Mouse (Mus musculus) gastrocnemius, postnatal 36 days (tissue): ENCODE measurements around the gene Pdzrn4. TPM values are rescaled to one million over a fixed set of nuclear protein-coding genes. Genes with fewer than 3 reads are reported as not detected.

Source experiments
- DNase-seq, 2 experiments: peaks; one replicate each; pipeline ENCODE4 v3.0.0; 2022
- intact Hi-C: fragments of 180-260 bp; cut with DNase I; formaldehyde crosslinking; loops from one replicate; pipeline ENCODE4 v1.15.1; 2025
- total RNA-seq, 2 experiments: library from RNA; stranded (reverse); gene quantifications; 2 replicates each; pipeline ENCODE4 v1.2.3; 2021

The Pdzrn4 gene
- total RNA-seq, 2 experiments from 2014 or later = 0.44 to 0.64 TPM

DNA sequence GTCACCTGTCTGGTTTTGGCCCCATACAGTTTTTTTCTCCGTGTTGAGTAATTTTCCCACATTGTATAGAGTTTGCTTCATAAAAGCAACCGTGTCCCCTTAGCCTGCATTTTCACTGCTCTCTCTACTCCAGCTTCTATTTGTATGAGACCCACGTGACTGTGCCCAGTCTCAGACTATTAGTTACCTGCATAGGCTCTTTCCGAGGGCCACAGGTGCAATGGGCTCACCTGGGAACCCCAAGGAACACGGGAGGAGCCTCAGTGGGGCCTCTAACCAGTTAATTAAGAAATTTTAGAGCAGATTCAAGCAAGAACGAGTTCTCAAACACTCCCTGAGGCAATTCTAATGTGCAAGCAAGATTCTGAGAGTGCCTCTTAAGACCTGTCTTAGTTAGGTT, 281.7 kb downstream of the Pdzrn4 start:
- intact Hi-C loops = no loop called here
- DNase-seq = no peak

DNA sequence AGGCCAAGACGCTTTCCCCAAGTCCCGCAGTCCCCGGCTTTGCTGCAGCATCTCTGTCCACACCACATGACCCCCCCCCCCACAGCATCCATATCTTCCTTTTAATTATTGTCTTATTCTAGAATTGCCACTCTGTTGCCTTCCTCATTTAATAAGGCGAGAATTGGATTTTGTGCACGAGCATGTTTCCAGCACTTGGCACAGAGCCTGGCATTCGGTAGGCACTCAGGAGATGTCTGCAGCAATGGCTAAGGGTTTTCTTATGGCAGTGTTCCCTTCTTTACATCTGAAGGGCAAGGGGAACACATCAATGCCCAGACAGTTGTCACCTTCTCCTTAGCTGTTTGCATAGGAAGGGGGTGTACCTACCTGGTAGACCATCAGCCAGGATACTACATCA, 282.9 kb downstream of the Pdzrn4 start:
- no peak for DNase-seq
- intact Hi-C loops = no loop called here

DNA sequence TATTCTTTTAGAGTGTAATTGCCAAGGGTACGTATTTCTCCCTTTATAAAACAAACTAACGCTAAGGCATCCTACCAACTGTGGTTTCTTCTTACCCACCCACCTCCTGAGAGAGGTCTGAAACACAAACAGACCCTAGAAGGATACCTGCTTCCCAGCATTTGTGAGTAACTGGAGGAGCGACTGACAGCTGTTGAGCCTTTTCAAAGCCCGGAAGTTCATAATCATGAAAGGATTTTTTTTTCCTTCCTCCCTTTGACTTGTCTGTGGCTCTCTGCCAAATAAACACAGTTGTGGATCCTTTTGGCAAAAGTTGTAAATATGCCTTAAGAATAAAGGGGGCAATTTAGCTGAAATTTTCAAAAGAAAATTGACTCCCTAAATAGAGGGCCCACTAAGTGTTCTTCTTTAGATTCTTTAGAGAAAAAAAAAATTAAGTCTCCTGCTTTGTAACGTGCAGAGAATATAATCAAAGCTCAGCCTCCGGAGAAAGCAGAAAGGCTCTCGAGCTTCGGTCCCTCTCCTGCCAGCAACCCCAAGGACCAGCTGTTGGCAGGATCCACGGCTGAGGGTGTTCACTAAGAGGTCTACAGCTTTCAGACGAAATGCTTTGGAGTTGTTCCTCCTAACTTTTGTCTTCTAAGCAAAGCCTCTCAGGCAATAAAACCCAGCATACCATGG, 299.7 kb downstream of the Pdzrn4 start:
- no peak for DNase-seq
- intact Hi-C loops = no loop called here

DNA sequence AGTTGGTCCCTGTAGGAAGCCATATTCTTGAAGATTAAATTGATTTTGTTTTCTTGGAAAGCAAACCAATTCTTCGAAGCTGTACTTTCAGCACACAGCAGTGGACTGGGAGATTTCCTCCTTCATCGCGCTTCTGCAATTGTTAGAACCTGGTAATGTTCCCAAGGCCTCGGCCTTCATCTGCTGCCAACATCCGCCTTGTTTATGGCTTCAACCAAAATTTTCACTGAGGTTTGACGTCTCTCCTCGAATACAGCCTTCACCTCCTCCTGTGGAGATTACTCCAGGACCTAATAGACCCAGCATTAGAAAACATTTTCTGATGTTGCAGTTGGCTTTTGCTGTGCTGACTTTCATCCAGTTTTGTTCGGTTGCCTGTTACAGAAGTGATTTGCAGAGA, 307.5 kb downstream of the Pdzrn4 start:
- DNase-seq = no peak
- intact Hi-C loops = no loop called here

DNA sequence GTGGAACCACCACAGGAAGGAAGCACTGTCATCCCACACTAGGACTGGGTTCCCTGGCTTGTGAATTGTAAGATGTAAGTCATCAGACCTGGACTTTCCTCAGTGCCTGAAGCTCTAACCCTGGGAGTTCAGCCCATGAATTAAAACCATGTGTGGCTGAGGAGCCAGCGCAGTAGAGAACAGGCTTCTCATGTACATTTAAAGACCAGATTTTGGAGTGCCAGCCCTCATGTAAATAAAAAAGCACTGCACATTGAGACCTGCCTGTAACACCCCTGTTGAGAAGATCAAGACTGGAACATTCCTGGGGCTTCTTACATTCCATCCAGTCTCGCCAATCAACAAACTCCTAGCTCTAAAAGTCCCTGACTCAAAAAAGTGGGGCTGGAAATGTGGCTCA, 342.0 kb downstream of the Pdzrn4 start:
- intact Hi-C loops = no loop called here
- no peak for DNase-seq

DNA sequence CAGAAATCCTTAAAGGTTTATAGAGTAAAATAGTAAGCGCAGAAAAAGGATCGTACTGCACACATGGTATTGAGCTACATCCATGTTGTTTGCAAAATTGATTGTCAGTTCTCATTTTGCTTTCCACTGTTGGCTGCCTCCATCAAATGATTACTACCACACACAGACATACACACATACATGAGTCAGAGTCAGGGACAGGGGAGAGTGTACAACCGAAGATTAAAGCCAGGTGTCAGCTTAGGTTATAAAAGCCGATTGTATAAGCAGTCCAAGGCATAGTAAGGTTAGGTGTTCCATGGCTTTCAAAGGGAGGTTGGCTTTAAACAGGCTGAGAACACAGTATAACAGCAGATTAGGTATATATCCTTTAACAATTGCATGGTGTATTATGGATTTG, 343.2 kb downstream of the Pdzrn4 start:
- DNase-seq = no peak
- intact Hi-C loops = no loop called here

DNA sequence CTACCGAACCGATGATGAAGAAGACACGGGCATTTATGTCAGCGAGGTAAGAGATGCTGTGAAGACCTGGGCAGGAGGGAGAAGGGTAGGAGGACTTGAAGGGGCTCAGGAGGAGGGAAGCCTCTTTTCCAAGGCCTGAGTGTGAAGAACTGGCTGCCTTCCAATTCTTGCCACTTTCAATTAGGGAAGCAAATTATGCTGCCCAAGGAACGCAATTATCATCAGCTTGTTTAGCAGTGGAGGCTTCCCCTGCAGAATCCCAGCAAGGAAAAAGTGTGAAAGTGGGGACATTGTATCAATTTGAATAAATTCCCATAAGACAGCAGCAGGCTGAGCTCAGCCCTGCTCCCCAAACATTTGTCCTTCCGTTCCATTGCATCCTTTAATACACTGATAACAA, 346.9 kb downstream of the Pdzrn4 start:
- no peak for DNase-seq
- intact Hi-C loops = no loop called here

DNA sequence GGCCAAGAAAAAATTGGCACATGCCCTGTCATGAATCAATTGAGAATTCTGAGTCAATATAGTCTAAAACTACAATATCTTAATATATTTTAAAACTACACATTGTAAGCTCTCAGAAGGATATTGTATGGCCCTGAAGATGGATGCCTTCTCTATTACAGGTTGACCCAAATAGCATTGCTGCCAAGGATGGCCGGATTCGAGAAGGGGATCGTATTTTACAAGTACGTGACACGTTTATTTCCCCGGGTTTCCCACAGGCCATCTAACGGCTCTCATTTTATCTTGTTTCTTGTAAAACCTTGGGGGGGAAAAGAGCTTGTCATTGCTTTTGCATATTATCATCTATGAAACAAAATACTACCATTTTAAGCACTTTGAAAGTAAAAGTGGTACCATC, 349.4 kb downstream of the Pdzrn4 start:
- intact Hi-C loops = no loop called here
- DNase-seq = no peak

DNA sequence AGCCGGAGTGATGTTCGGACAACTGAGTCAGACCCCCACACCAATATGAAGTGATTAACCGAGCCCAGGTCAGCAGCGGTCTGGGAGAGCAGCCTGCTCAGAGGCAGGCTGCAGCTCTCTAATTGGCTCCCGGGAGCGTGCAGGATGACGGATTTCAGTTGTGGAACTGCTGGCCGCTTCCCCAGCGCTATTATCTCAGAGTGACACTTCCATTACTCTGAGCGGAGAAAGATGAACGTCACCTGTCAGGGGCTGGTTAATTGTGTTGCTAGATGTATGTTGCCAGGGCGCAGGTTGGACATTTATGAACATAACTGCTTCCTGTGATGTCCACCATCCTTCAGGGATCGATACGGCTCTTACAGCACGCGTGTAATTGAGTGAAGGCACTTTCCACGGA, 355.5 kb downstream of the Pdzrn4 start:
- intact Hi-C loops = no loop called here

DNA sequence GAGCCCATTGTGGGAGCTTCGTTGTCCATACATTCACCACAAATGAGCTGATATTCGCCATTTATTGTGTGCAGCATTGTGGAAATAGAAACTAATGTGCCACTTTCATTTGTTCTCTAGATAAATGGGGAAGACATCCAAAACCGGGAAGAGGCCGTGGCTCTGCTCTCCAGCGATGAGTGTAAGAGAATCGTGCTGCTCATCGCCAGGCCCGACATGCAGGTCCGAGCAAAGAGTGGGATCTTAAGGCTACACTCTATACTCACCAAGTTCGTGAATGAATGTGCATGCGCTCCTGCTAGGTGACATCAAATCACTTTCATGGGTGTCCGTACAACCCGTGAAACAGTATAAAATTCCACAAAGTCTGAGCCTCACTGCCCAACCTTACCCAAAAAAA, 355.9 kb downstream of the Pdzrn4 start:
- DNase-seq = no peak
- intact Hi-C loops = no loop called here

More for the DNA sequence above, 355.5 kb downstream of the Pdzrn4 start:
- no peak for DNase-seq

DNA sequence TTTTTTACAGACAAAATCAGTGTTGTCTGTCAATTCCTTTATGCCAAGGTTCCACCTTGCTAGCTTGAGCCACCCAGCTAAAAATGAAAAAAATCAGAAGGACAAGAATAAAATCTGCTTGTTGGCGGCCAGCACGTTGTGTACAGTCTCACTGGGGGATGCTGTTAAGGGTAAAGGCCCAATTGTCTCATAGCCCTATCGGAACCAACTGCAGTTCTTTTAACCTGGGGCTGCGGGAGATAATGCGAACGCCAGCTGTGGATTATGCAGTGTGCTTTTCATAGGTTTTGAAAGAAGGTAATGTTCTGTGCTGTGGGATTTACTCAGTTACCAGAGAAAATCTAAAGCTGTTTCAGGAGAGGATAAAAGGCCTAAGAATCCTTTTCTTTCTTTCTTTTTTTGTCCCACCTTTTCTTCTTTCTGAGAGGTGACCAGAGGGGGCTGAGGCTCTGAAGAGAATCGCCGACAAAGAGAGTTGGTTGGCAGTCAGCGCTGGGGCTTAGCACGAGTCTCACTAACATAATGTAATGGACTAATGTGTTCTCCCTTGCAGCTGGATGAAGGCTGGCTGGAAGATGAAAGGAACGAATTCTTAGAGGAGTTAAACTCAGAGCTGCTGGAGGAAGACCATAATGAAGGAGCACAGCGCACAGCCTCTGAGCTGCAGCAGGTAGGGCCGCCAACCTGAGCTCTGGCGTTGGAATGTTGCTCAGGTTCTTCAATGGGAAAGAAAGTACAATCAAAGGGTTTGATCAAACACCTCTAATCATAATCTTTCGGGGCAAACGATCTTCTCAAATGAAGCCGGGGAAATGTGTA, 360.6 kb downstream of the Pdzrn4 start:
- no peak for DNase-seq
- intact Hi-C loops = no loop called here

DNA sequence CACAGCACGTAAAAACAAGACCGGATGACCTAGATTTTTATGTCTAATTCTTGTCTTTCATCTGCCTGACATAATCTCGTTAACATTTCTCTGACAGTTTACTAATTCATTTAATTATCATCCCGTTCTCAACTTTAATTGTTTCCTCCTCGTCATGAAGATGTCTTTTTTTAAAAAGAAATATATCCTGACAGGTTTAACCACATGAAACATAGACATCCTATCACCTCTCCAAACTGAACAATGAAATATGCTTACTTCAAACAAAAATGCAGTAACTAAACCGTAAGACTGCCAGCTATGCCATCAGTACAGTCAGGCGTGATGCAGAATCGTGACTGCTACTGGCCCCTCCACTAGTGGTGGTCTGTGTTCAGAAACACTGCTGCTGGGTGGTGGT, 362.3 kb downstream of the Pdzrn4 start:
- intact Hi-C loops = no loop called here
- no peak for DNase-seq

DNA sequence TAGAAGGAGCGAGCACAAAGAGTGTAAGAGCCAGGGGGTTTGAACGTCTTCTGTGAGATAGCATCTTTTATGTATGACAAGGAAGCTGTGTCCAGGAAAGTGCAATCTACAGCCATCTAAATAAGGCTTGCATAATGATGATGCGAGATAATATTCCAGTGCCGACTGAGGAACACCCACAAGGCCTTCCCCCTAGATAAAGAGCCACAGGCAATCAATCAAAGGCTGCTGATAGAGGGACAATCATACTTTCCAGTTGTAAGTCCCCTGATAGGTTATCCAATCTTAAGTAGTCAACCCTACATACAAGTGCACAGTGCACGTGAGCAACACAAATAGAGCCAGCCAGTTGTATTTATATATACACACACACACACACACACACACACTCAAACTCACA, 366.6 kb downstream of the Pdzrn4 start:
- DNase-seq = no peak
- intact Hi-C loops = no loop called here

DNA sequence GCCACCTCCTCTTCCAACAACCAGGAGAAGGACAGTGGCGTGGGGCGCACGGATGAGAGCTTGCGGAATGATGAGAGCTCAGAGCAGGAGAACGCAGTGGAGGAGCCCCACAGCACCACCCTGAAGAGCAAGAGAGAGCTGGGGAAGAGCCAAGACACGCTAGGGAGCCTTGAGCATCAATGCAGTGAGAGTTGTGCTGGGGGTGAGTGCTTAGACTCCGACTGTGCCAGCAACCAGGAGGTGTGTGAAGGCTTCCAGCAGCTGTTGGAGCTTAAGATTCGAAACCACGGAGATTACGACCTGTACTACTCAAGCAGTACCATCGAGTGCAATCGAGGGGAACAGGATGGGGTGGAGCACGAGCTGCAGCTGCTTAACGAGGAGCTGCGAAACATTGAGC, 372.9 kb downstream of the Pdzrn4 start:
- DNase-seq = no peak
- intact Hi-C loops = no loop called here

DNA sequence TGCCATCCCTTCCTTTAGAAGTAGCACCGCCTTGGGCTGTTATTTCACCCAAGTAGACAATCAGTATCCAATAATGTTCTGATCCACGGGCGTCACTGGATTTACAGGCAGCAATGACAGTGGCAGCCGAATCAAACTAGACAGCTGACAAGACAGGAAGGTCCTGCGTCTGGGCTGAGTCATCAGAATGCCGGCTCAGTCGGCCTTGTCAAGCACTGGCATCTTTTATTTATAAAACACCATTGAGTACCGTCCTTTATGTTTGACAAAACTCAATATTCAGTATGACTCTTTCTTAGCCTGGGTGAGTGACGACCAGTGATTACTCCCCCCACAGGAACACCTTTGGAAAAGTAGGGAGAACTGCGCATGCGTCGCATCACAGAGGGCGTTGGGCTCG, 391.4 kb downstream of the Pdzrn4 start:
- intact Hi-C loops = no loop called here
- DNase-seq = no peak

DNA sequence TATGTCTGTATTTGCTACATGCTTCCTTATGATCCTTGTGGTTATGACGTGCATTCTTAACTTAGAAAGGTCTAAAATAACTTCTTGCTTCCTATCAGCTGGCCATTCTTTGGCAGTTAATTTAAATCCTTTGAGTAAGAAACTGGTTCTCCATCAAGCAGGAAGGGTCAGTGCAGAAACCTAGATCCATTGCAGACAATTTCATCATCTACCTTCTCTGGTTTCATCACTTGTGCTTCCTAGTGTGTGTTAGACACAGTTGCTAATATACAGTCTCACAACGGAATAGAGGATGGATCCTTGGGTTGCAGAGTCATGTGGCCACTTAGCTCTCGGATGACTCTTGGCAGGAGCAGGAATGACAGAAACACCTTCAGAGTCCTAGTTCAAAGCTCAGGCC, 397.6 kb downstream of the Pdzrn4 start:
- intact Hi-C loops = no loop called here
- DNase-seq = no peak

DNA sequence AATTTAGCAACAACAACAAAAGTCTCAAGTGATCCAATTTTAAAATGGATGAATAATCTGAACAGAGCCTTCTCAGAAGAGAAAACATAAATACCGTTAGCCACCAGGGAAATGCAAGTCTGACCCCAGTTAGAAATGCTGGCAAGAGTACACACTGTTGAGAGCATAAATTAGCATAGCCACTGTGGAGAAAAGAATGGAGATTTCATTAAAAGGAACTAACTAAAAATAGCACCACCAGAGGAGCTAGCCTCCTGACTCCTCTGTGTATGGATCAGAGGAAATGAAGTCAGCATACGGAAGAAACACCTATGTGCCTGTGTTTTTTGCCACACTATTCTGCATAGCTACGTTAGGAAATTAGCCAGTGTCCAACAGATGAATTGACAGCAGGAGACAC, 409.3 kb downstream of the Pdzrn4 start:
- DNase-seq = no peak
- intact Hi-C loops = no loop called here

DNA sequence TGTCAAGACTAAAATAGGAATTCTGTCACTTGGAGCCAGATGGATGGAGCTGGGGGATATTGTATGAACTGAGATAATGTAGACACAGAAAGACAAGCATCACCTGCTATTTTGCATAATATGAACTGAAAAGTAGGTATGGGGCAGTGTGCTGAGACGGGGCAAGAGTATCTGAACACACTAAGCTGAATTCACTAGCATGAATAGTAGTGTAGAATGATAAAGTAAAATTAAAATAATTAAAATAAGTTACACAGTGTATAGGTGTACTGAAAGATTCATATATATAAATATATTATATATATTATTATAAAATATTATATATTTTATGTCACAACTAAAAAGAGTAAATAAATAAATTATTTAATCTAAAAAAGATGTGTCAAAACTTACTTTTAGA, 409.7 kb downstream of the Pdzrn4 start:
- no peak for DNase-seq
- intact Hi-C loops = no loop called here
